Mouse (Mus musculus) E14TG2a.4 (cell line): ENCODE measurements at regions not wholly inside any gene's neighbourhood (a gene's known extent, or its start where the extent isn't known, plus 50 kb on each side); places are given as distances from the start of the nearest gene placed in this dataset.
"Not testable (repeated sequence)": the region's sequence is repeated elsewhere in the genome, so short reads cannot be mapped to it uniquely, and the experiment has no call there.

Source experiments
- CTCF ChIP-seq: conservative IDR thresholded peaks from 2 replicates; pipeline ENCODE4 v1.5.1; 2014; ENCODE audit warnings: low read length
- NANOG ChIP-seq: IDR thresholded peaks from 2 replicates; pipeline ENCODE4 v1.6.1; 2014; ENCODE audit warnings: borderline replicate concordance, low read length, mixed read lengths

DNA sequence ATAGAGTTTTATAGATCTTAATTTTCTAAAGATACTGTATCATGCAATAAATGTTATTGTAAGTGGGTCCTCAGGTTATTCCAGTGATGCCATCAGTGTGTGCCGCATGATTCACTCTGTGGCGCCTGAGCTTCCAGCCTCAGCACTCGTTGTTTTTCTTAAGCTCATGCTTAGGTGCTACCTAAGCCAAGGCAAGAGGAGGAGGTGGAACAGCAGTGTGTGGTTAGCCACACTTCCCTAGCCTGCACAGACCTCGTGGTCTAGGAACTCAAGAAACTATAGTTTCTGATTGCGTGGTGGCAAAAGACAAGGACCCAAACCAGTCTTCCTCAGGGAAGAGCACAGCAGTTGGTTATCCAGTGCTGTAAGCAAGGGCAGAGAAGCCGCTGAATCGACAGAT is 779.7 kb downstream of the Dad1 start:
- not testable (repeated sequence) for TF ChIP-seq CTCF, NANOG
